Mouse (Mus musculus): ENCODE results near the gene Dnajb11.

Gene Dnajb11

DNA sequence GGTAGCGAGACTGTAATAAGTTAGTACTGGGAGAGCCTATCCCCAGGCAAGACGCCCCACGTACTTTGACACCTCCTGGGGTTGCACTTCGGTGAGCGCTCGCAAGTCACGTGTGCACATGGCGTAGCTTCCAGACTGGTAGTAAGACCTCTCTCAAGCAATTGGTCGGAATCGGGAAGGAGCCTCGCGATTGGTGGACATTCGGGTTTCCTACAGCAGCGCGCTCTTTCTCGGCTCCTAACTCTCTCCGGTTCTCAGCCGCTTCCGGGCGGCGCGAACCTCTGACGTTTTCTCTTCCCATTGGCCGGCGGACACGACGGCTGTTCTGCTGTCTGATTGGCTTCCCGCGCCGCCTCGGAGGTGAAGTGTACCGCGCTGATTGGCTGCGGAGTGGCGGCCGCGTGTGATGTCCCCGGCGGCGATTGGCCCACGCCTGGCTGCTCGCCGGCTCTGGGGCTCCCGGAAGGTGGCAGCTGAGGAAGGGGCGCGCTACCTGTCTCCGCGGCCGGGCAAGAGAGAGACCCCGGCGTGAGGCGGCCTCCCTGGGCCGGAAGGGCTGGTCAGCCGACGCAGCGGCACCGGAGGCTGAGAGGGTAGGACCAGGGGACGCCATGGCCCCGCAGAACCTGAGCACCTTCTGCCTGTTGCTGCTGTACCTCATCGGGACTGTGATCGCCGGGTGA lies at the start of gene Dnajb11, which contains the start of gene Tbccd1:
Gene Dnajb11 (plus strand): TSS at position 415 of the 683 bp plus-strand sequence.
Gene Tbccd1 (minus strand): TSS at position 239 of the 683 bp plus-strand sequence.
- peak; percentile 99 for DNase-seq

DNA sequence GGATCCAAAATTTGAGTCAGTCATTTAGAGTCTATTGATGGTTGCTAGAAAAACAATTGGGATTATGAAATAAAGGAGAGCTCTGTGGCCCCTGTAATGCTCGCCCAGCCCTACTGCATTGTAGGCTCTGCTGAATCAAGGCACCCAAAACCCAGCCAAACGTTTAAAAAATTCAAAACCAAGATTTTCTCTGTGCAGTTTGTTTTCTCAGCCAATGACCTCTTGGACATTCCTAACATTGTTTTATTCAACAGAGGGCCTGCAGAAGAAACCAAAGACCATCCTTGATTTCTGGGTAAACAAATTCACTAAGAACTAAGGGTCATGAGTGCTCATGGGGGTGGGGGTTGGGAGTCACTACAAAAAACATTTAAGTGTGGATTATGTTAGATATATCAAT lies 46.2 kb upstream of the Dnajb11 start, which contains the start of gene Crygs:
Gene Crygs (minus strand): TSS at position 101 of the 400 bp plus-strand sequence.
- DNase-seq, result no peak

DNA sequence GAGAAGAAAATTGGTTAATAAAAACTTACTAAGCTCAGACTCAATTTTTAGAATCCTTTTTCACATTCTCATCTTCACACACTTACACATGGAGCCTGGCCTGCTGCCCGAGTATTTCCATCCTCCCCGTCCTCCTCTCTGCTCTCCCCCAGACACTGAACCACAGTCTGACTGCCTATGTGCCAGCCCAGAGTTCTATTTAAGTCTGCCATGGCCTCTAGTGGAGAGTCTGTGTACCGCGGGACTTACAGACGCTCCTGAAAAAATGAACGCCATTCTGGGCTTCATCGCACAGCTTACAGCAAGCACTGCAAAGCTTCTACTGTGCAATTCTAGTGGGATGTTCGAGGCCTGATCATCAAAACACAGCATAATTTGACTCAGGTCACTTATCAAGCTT lies 36.9 kb upstream of the Dnajb11 start:
- no peak for DNase-seq

DNA sequence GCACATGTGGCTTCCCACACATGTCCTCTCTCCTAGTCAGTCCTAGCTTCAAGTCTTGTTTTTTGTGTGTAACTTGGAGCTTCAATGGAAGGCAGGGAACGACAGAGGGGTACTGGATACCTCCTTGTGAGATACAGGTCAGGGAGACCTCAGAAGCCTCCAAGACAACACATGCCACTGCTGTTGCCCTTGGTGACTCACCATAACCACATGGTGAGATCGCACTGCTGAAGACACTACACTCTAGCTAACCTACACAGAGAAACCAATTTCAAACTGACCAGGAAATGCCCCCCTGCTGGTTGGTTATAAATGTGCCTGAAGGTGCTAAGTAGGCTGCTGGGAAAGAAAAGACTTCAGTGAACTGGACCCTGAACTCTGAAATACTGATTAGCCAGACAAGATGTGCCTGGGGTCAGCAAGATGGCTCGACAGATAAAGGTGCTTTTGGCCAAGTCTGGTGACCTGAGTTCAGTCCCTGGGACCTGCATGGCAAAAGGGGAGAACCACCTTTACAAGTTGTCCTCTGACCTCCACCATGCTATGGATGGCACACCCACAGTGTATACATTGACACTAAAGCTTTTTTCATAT lies 24.6 kb upstream of the Dnajb11 start:
- peak; percentile 31 for DNase-seq

DNA sequence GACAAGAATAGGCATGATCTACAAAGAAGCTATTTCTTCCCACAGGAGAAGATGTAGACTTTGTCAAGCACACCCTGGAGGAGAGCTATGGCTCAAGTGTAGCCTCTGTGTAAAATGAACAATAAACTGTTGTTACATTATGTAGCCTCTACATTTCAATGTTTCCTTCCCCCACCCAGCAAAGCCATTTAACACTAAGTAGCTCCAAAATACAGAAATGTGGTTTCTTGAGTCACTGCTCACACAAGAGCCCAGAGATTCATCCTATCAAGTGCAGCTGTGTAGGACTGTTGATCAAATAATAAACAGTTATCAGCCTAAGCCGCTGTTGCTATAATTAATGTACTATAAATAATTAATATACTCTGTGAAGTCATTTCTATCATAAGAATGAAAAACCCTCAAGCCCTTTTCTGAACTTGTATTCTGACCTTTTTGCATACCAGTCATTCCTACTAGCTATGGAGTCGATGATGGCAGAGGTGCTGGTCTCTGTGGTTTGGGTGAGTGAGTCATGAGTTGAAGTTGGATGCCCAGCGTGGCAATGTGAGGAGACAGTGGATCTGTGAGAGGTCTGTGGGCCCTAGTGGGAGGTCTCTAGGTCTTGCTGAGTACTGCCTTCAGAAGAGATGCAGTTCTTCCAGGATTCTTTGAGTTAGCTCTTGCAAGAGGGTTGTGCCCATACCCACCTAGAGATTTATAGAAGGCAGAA lies 18.3 kb upstream of the Dnajb11 start:
- DNase-seq, result no peak

DNA sequence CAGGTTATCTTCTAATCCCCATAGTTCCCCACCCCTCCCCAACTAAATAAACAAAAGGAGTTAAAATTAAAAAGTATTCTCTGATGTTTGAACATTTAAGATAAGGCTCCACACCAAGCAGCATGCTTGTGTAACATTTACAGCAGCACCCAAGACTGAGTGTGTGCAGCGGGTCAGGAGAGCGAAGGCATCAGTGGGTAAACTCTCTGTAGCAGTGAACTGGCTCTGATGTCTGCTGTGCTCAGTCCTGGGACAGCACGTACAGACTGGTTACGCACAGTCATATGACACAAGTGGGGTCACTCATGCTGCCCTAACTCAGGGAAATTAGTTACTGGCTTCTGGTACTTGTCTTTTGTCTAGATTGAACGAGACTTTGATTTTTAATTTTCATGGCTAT lies 14.8 kb upstream of the Dnajb11 start:
- no peak for DNase-seq

DNA sequence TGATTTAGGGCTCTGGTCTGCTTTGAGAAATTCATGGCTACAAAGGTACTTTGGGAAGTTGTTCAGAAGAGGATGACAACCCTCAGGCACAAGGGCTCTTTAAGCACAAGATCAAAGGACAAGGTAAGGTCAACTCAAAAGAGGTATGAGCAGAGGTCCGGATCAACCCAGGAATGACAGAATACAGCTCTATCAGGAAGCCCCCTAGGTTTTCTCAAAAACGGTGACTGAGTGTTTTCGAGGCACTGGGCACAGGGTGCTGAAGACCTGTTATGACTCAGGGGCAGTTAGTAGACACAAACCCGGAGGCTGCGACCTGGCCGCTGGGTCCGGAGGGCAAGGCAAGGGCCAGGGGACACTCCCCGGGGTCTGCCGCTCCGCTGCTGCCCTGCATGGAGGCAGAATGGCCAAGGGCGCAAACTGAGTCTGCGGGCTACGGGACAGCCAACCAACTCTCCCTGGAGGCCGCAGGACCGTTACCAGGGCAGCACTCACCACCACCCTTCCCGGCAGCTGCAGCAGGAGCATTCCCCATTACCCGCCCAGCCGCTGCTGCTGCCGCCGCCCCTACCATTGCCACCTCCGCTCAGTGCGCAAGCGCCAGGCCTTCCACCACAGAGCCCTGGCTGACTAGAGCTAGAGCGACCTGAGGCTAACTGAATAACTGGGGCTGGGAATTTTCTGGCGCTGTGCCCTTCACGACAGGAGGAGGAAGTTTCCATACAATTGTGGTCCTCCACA lies 13.4 kb upstream of the Dnajb11 start:
- peak; percentile 90 for DNase-seq

DNA sequence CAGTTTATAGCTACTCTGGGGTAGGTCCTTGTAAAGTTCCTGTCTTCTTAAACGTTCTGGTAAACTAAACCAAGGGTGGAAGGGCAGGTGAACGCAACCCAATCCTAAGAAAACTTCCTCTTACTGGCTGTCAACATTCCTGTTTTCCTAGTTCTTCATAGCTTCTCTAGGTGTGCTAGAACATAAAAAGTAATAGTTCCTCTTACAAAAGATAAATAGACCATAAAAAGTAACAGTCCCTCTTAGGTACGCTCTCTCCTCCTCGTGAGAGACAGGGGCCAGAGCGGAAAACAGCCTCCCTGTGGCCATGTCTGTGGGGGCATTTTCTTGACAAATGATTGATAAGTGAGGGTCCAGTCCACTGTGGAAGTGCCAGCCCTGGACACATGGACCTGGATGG lies 12.8 kb upstream of the Dnajb11 start:
- no peak for DNase-seq

DNA sequence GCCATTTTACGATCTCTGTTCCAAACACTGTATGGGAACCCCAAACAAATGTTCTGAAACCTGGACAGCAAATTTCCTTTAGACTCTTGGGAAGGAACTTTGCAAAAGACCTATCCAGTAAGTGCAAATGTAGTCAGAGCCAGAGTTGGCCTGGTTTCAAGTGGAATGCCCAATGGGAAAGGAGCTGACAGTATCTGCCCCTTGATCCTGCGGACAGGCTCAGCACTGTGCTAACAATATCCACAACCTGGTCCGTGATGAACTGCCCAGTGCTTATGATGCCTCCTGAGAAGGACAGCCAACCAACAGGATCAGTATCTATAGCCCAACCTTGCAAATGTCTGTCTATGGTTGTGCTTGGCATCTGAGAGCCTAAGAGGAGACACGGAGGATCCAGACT lies 12.2 kb upstream of the Dnajb11 start:
- peak; percentile 64 for DNase-seq

DNA sequence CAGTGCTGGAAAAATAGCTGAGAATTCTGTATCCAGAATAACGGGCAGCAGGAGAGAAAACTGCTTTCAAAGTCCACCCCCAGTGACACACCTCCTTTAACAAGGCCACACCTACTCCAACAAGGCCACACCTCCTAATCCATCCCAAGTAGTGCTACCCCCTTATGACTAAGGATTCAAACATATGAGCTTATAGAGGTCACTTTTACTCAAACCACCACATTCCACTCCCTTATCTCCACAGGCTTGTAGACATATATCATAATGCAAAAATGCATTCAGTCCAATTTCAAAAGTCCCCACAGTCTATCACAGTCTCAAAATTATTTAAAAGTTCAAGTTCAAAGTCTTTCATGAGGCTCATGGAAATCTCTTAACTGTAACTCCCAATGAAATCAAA lies 10.0 kb upstream of the Dnajb11 start:
- no peak for DNase-seq

DNA sequence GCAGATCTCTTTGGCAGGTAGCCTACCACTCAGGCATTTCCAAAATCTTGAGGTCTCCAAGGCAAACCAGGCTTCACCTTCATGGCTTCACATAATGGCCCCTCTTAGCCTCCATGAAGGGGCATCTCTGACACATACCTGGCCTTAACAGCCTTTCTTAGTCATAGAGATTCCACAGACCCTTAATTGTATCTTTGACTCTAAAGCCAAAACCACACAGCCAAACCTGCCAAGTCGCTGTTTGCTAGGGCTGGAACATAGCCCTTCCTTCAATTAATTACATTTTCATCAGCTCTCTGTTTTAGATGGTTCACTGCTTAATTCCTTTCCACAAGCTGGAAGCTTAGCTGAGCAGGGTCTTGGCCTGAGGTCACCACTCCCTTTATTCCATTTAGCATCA lies 9.3 kb upstream of the Dnajb11 start:
- DNase-seq, result no peak

DNA sequence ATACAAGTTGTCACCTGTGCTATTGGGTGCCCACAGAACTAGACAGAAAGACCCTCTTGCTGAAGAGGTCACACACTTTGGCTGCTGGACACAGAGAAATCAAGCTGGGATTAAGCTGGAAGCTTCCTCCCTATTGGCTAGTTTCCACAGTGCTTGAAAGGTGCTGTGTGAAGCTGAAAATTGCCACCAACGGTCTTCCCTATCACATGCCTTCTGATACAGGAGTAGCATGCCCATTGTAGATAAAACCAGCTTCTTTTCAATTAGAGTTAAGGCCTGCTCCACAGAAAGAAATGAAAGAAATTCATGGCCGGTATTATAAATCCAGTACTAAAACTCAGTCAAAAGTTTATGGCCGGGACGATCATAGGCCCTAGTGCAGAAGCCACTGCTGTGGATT lies 4.9 kb upstream of the Dnajb11 start:
- DNase-seq, result no peak

DNA sequence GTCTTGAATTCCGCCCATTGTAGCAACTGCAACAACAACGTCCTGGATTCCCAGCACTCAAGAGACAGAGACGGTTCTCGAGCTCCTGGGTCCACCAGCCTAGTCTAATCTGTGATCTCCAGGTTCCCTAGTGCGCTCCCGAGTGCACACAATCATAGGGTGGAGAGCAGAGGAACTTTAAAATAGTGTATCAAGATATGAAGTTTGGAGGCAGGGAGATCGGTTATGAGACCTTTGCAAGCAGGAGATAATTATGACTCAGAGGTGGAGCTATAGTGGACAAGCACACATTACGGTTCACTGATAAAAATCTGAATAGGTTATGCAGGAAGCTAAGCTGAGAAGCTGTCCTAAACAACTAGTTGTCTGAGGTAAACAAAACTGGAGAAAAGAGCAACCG lies 872 bp upstream of the Dnajb11 start:
- no peak for DNase-seq

DNA sequence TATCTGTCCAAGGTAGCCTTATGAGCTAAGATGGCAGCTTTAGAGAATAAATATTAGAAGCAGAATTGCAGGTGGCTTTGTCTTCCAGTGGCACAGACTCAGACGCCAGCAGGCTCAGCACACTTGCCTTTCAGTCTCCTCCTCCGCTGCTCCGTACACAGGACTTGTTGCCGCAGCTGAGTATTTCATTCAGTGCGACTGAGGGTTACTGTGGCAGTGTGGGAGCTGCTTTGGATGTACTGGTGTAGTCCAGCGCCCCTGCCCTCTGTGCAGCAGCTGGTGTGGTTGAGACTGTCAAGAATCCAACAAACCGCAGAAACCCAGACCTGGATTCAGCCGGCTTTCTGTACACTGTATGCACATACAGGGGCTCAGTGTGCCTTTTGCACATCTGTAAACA lies 14.8 kb downstream of the Dnajb11 start:
- DNase-seq, result no peak

DNA sequence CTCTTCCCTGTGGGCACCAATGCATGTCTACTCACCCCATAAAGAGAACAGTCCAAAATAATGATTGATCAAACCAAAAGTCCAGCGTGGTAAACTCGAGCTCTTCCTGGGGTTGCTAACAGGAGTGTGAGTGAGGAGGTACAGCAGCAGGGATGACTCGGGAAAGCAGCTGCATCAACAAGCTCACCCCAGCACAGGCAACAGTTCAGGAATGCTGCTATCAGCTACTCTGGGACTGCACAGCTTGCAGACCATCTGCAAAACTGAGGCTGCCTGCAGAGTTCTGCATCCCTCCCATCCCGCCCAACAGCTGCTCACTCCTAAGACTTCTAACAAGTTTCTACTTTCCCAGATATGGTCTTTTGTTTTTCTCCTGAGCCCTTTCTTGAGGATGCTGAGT lies 15.7 kb downstream of the Dnajb11 start:
- DNase-seq, result no peak

DNA sequence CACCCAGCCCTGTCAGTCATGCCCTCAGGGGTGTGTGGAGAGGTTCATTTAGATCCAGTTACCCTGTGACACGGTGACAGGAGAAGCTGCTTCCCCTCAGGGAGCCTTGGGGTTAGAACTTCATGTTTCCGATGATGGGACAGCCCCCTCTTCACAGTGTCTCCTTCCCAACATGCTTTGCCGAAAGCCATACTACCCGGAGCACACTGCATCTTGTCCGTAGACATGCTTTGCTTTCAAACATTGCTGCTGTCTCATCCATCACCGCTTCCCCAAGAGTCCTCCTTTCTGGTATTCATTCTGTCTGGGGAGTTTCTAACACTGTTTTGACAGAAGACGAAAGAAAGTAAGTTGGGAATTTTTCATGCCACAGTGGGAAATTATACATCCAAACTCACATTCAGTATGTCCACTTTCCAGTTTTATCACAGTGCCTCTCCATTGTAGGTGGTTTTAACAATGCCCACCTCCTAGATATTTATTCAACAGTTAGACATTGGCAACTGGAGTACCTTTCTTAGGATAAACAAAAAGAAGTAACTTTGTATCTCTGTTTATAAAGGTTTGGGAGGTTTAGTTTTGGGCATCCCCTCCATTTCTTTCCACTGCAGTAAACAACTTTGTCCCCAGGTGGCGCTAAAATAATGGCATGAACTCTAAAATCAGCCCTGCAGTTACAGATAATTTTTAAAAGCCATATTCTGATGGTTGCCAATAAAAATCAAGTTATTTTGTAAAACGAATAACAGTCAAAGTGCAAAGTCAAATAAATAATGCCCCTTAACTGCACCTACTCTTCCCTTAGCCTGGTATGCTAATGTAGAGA lies 18.8 kb downstream of the Dnajb11 start:
- DNase-seq, result peak; percentile 43

DNA sequence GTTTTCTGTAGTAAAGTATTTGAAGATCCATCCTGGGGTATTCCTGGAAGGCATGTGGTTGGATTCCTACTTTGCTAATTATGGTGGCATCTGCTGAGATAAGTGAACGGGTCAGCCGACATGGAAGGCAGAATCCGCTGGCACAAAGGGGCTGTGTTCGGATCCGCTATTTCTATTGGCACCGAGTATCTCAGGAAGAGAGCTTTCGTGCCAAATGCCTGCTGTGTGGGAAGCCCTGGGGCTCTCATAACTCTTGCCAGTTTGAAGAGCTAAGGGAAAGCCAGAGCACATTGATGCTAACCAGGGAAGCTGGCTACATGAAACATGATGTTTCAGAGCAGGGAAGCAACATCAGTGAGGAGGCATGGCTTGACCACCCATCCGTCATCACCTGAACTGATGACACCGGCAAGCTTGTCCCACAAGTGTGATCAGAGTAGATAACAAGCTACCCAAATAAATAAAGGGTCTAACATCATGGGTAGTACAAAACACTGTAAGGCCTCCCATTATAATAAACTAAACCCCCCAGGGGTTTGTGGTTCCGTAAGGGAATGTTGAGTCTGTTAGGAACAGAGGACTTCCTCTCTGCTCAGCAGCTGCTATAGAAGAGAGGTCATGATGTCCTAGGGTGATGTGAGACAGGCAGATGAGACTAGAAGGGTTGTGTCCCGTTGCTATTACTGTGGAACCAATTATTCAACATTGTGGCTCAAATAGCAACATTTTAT lies 20.2 kb downstream of the Dnajb11 start:
- no peak for DNase-seq

DNA sequence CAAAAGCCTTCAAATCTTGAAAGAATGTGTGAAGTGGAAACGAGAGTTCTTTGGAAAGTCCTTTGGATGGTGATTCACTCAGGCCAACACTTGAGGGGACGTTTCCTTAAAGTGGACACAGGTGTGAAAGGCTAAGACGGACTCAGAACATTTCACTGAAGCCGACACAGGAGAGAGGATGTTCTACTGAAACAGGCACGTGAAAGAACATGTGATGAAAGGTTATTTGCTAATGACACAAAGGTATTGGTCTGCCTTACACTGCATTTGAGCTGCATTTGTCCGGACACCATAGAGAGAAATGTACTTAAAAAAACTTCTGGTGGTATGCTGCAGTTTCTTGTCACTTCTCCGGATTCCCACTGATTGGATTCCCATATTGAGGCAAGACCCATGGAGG lies 21.1 kb downstream of the Dnajb11 start:
- DNase-seq, result no peak

DNA sequence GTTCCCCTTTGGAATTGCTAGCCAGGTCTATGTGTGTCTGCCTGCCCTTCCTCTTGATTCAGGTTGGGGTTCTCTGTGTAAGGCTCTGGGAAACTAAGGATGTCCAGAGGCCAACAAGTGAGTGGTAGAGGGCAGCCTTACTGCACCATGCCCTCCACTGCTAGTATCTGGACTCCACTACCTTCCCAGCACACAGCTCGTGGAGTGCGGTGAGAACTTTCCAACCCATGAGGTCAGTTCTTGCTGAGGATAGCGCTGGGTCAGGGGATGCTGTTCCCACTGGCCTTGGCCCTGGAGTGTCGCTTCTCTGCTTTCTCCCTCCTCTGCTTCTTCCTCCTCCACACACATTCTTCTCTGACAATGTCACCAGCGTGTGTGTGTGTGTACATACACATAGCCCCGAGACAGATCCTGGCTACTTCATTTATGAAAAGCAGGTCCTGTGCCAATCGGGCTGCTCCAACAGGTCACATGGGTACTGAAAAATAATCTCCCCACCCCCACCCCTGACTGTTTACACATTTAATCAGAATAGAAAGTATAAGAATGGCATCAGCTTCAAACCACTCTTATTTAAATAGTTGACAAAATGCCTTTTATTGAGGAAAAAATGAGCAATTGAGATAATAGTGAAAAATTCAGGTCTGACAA lies 22.4 kb downstream of the Dnajb11 start:
- no peak for DNase-seq

DNA sequence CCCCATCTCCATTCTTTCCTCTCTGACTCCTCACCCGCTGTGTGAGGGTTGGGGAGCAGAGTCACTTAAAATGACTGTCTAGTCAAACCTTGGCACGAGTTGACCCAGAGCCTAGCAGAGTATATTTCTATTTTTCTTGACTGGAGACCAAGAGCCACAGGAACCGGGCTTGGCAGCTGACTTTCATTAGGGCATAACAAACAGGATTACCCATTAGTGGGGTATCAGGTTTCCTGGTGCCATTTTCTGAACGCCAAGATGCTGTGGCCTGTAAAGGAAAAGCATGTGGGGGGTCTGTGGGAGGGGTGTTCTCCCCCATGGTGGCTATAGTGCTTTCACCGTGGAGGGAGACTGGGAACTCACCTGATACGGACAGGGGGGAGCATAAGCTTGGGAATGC lies 23.3 kb downstream of the Dnajb11 start:
- no peak for DNase-seq

DNA sequence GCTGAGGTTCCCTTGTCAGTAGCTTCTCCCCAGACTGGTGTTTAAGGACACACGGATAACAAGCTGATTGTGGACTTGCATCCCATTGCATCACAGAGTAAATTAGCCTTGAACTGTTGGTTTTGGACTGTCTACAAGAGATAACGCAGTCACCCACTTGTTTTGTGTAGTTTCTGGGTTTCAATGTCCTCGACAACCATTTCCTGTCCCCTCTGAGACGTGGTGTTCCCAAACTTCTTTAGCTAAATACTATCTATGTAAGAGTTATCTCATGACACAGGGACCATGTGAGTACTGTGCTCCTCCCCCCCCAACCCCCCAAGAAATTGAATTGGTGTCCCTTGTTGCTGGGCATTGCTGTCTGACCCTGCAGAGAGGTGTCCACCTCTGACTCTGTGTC lies 23.8 kb downstream of the Dnajb11 start:
- peak; percentile 37 for DNase-seq
